Mouse (Mus musculus) midbrain, embryonic 13.5 days (tissue): Measurements from ENCODE around the gene Il17d. TPM values are rescaled to one million over a fixed set of nuclear protein-coding genes. Genes with fewer than 3 reads are reported as not detected.

Experiments
- ATAC-seq: fragments of 200-750 bp; cut with Nextera tagmentation; 2 replicates; pipeline ENCODE4 v1.8.0; 2017; ENCODE audit warnings: mild to moderate bottlenecking, moderate TSS enrichment, moderate library complexity
- H3K27ac ChIP-seq: fragments of 300-500 bp; sonication (generic); 2 replicates; pipeline ENCODE4 v1.5.1; 2015; ENCODE audit warnings: inconsistent platforms, mild to moderate bottlenecking, moderate library complexity
- H3K27me3 ChIP-seq: fragments of 300-500 bp; sonication (generic); 2 replicates; pipeline ENCODE4 v1.6.1; 2015; ENCODE audit warnings: mild to moderate bottlenecking, inconsistent platforms
- H3K36me3 ChIP-seq: fragments of 300-500 bp; sonication (generic); 2 replicates; pipeline ENCODE4 v1.6.1; 2015; ENCODE audit warnings: mild to moderate bottlenecking, inconsistent platforms
- H3K4me1 ChIP-seq: fragments of 300-500 bp; sonication (generic); replicated peaks from 2 replicates; pipeline ENCODE4 v1.6.1; 2015; ENCODE audit warnings: inconsistent platforms
- H3K4me2 ChIP-seq: fragments of 300-500 bp; sonication (generic); replicated peaks from 2 replicates; pipeline ENCODE4 v1.6.1; 2015; ENCODE audit warnings: moderate library complexity, mild to moderate bottlenecking, inconsistent platforms
- H3K4me3 ChIP-seq: fragments of 300-500 bp; sonication (generic); replicated peaks from 2 replicates; pipeline ENCODE4 v1.5.1; 2015; ENCODE audit warnings: mild to moderate bottlenecking, inconsistent platforms
- H3K9ac ChIP-seq: fragments of 300-500 bp; sonication (generic); replicated peaks from 2 replicates; pipeline ENCODE4 v1.6.1; 2015; ENCODE audit warnings: mild to moderate bottlenecking, inconsistent platforms
- H3K9me3 ChIP-seq: fragments of 300-500 bp; sonication (generic); 2 replicates; pipeline ENCODE4 v1.6.1; 2016; ENCODE audit warnings: mild to moderate bottlenecking, inconsistent platforms
- WGBS: fragments of 180-500 bp; shearing (Covaris S2); methylation state at CpG from one replicate; pipeline ENCODE4 v1.1.7; 2015; 5-methylcytosine and 5-hydroxymethylcytosine counted together
- polyA plus RNA-seq: library from polyadenylated mRNA; unstranded; fragments of >200 nt; fragmentation: Nextera tagmentation; extraction: Ambion mirVana; gene quantifications from 2 replicates; pipeline ENCODE4 v1.2.1, GENCODE M21; 2015

Gene Il17d
- polyA plus RNA-seq, 1 experiment from 2014 or later, result 4.4 TPM

- no peak overlapping the region; the same call in 1 of the 2 replicates for H3K27ac ChIP-seq
- 4% methylated on average over 16 of the region's 16 CpGs for WGBS
- peak; percentile 49 for ATAC-seq
Measured at GRCm38 (mm10) chr14:57537261-57538015, 12.9 kb downstream of the Il17d start.

GRCm38 (mm10) chr14:57540683-57541082 lies 16.1 kb downstream of the Il17d start:
- WGBS, result 90% methylated on average over 11 of the region's 11 CpGs
- no peak overlapping the region for H3K9ac ChIP-seq
- H3K27me3 ChIP-seq, result peaks cover 12% of the 10 kb centered on the region; the same call in 1 of the 2 replicates
- no peak overlapping the region for H3K27ac ChIP-seq
- no peak overlapping the region for H3K4me2 ChIP-seq
- H3K36me3 ChIP-seq, result peaks cover 9% of the 10 kb centered on the region; the same call in 1 of the 2 replicates
- no peaks in the 10 kb centered on the region for H3K9me3 ChIP-seq
- no peak for ATAC-seq
- H3K4me1 ChIP-seq, result peaks cover 27% of the 10 kb centered on the region
- no peak overlapping the region for H3K4me3 ChIP-seq

More at GRCm38 (mm10) chr14:57537261-57538015, 12.9 kb downstream of the Il17d start:
- H3K4me3 ChIP-seq, result no peak overlapping the region
- peak overlapping the region; percentile 26; the same call in 1 of the 2 replicates for H3K4me2 ChIP-seq
- 0 out of 2 replicates have a peak overlapping the region, but pooled peaks have one; percentile 6 for H3K9ac ChIP-seq
- peaks cover 52% of the 10 kb centered on the region for H3K4me1 ChIP-seq
- peaks cover 20% of the 10 kb centered on the region; the same call in 1 of the 2 replicates for H3K27me3 ChIP-seq
- H3K9me3 ChIP-seq, result no peaks in the 10 kb centered on the region
- peaks cover 3% of the 10 kb centered on the region; the same call in 1 of the 2 replicates for H3K36me3 ChIP-seq

GRCm38 (mm10) chr14:57542231-57542630 lies 17.7 kb downstream of the Il17d start:
- peak overlapping the region; percentile 38 for H3K4me2 ChIP-seq
- H3K9me3 ChIP-seq, result no peaks in the 10 kb centered on the region
- no peak overlapping the region; the same call in 1 of the 2 replicates for H3K4me3 ChIP-seq
- H3K9ac ChIP-seq, result 0 out of 2 replicates have a peak overlapping the region, but pooled peaks have one; percentile 28
- H3K27ac ChIP-seq, result no peak overlapping the region
- ATAC-seq, result no peak
- WGBS, result 52% methylated on average over 34 of the region's 34 CpGs
- H3K4me1 ChIP-seq, result peaks cover 15% of the 10 kb centered on the region
- H3K27me3 ChIP-seq, result peaks cover 12% of the 10 kb centered on the region; the same call in 1 of the 2 replicates
- H3K36me3 ChIP-seq, result peaks cover 9% of the 10 kb centered on the region; the same call in 1 of the 2 replicates

GRCm38 (mm10) chr14:57543420-57544039 lies 19.0 kb downstream of the Il17d start:
- WGBS, result 94% methylated on average over 13 of the region's 13 CpGs
- peaks cover 10% of the 10 kb centered on the region; the same call in 1 of the 2 replicates for H3K27me3 ChIP-seq
- H3K27ac ChIP-seq, result no peak overlapping the region
- no peak overlapping the region for H3K9ac ChIP-seq
- H3K4me2 ChIP-seq, result no peak overlapping the region
- ATAC-seq, result no peak
- peaks cover 10% of the 10 kb centered on the region; the same call in 1 of the 2 replicates for H3K36me3 ChIP-seq
- no peaks in the 10 kb centered on the region for H3K9me3 ChIP-seq
- peaks cover 4% of the 10 kb centered on the region; the same call in 1 of the 2 replicates for H3K4me1 ChIP-seq
- no peak overlapping the region for H3K4me3 ChIP-seq

DNA sequence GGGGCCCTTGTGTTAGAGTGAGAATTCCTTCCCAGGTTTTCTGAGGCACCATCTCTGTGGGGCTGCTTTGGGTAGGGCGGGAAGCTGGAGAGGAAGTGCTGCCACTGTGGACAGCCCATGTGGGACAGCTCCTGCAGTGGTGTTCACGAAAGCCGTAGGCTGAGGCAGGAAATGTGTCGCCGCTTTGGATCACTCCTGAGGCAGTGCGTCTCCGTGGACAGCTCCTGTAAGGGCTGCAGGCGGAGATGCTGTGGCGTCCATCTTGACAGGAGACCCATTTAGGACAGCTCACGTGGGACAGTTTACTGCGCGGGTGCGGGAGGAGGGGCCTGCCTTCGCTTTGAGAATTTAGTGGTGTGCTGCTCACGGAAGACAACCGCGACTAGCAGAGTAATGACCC lies 20.9 kb downstream of the Il17d start:
- H3K4me1 ChIP-seq, result peaks cover 4% of the 10 kb centered on the region; the same call in 1 of the 2 replicates
- H3K4me2 ChIP-seq, result no peak overlapping the region
- H3K27me3 ChIP-seq, result peaks cover 8% of the 10 kb centered on the region; the same call in 1 of the 2 replicates
- ATAC-seq, result 0 out of 2 replicates have a peak, but pooled peaks have one; percentile 30
- WGBS, result 91% methylated on average over 17 of the region's 17 CpGs
- no peak overlapping the region for H3K27ac ChIP-seq
- no peak overlapping the region for H3K9ac ChIP-seq
- peaks cover 29% of the 10 kb centered on the region for H3K36me3 ChIP-seq
- H3K9me3 ChIP-seq, result no peaks in the 10 kb centered on the region
- no peak overlapping the region for H3K4me3 ChIP-seq

GRCm38 (mm10) chr14:57546131-57546530 lies 21.6 kb downstream of the Il17d start:
- Histone ChIP-seq H3K4me1 (peaks cover 4% of the 10 kb centered on the region; the same call in 1 of the 2 replicates), H3K27ac (no peak overlapping the region), H3K4me3 (no peak overlapping the region), H3K36me3 (peaks cover 29% of the 10 kb centered on the region), H3K9me3 (no peaks in the 10 kb centered on the region), H3K27me3 (peaks cover 8% of the 10 kb centered on the region; the same call in 1 of the 2 replicates), H3K4me2 (no peak overlapping the region), H3K9ac (no peak overlapping the region)
- WGBS, result 91% methylated on average over 8 of the region's 8 CpGs
- ATAC-seq, result no peak

GRCm38 (mm10) chr14:57546557-57547021 lies 22.0 kb downstream of the Il17d start:
- Histone ChIP-seq H3K4me3 (no peak overlapping the region), H3K9ac (no peak overlapping the region), H3K4me2 (no peak overlapping the region), H3K4me1 (peaks cover 4% of the 10 kb centered on the region; the same call in 1 of the 2 replicates), H3K36me3 (peaks cover 29% of the 10 kb centered on the region), H3K27ac (no peak overlapping the region), H3K27me3 (peaks cover 8% of the 10 kb centered on the region; the same call in 1 of the 2 replicates), H3K9me3 (no peaks in the 10 kb centered on the region)
- 35% methylated on average over 13 of the region's 13 CpGs for WGBS
- ATAC-seq, result no peak

- H3K4me3 ChIP-seq, result no peak overlapping the region
- no peak for ATAC-seq
- H3K27me3 ChIP-seq, result peaks cover 5% of the 10 kb centered on the region; the same call in 1 of the 2 replicates
- no peak overlapping the region for H3K27ac ChIP-seq
- H3K4me1 ChIP-seq, result peaks cover 4% of the 10 kb centered on the region; the same call in 1 of the 2 replicates
- H3K4me2 ChIP-seq, result no peak overlapping the region
- 88% methylated on average over 5 of the region's 5 CpGs for WGBS
- peaks cover 29% of the 10 kb centered on the region for H3K36me3 ChIP-seq
- H3K9me3 ChIP-seq, result no peaks in the 10 kb centered on the region
- H3K9ac ChIP-seq, result no peak overlapping the region
Measured at GRCm38 (mm10) chr14:57547062-57547461, 22.5 kb downstream of the Il17d start.

- Histone ChIP-seq H3K9me3 (no peaks in the 10 kb centered on the region), H3K27me3 (no peaks in the 10 kb centered on the region), H3K9ac (no peak overlapping the region), H3K36me3 (peaks cover 24% of the 10 kb centered on the region), H3K4me3 (no peak overlapping the region), H3K27ac (no peak overlapping the region), H3K4me2 (no peak overlapping the region), H3K4me1 (no peaks in the 10 kb centered on the region)
- no peak for ATAC-seq
Measured at GRCm38 (mm10) chr14:57552945-57553344, 28.4 kb downstream of the Il17d start.

- H3K4me1 ChIP-seq, result no peaks in the 10 kb centered on the region
Measured at GRCm38 (mm10) chr14:57554434-57554833, 29.9 kb downstream of the Il17d start.

DNA sequence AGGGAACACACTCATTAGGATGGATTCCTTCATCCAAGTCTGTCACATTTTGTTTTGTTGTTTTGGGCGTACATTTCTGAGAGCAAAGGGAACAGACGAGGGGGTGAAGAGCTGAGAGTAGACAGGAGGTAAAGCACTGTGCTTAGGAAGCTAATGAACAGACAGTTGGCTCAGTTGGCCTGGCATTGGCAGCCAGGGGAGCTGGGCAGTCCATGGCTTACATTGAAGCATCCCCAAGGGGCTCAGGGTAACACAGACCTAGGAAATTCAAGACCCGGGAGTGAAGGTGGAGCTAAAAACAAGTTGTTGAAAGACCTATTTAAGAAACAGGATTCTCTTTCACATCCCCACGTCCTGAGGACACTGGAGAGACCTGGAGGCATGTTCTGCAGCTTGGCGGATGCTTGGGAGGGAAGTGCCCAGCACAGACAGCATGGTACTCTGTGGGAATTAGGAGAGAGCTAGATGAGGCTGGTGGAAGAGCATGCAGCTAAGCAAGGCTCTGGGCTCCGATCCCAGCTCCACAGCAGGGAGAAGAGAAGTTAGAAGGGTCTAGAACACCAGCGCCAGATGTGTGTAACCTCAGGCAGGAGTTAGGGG lies 31.0 kb downstream of the Il17d start:
- Histone ChIP-seq H3K36me3 (peaks cover 5% of the 10 kb centered on the region; the same call in 1 of the 2 replicates), H3K4me2 (no peak overlapping the region), H3K27ac (no peak overlapping the region), H3K4me3 (no peak overlapping the region), H3K4me1 (no peaks in the 10 kb centered on the region), H3K9me3 (no peaks in the 10 kb centered on the region), H3K9ac (no peak overlapping the region), H3K27me3 (no peaks in the 10 kb centered on the region)
- WGBS, result 87% methylated on average over 7 of the region's 7 CpGs
- ATAC-seq, result no peak

More at GRCm38 (mm10) chr14:57554434-57554833, 29.9 kb downstream of the Il17d start:
- H3K27me3 ChIP-seq, result no peaks in the 10 kb centered on the region
- WGBS, result 95% methylated on average over 5 of the region's 5 CpGs
- H3K27ac ChIP-seq, result no peak overlapping the region
- ATAC-seq, result no peak
- no peak overlapping the region for H3K4me2 ChIP-seq
- no peaks in the 10 kb centered on the region for H3K9me3 ChIP-seq
- peaks cover 14% of the 10 kb centered on the region for H3K36me3 ChIP-seq
- H3K9ac ChIP-seq, result no peak overlapping the region
- H3K4me3 ChIP-seq, result no peak overlapping the region
